Mouse (Mus musculus) liver, adult 2 months (tissue): ENCODE measurements around the gene Gm11027.

Experiments used
- CTCF ChIP-seq: fragments of 200-500 bp; IDR thresholded peaks from 2 replicates; pipeline ENCODE4 v1.5.1; 2011; ENCODE audit warnings: low read depth, low read length, control low read depth
- POLR2A ChIP-seq: fragments of 200-500 bp; IDR thresholded peaks from 2 replicates; pipeline ENCODE4 v1.6.1; 2011; ENCODE audit warnings: low read length, control low read depth; ENCODE audit not compliant: insufficient read depth; ENCODE audit errors: extremely low read depth

GRCm38 (mm10) chr12:116279181-116279580 is 4.0 kb downstream of the Gm11027 start:
- TF ChIP-seq POLR2A (no peak), CTCF (no peak)
